Mouse (Mus musculus) erythroblast, embryonic 14.5 days (primary cell): Measurements from ENCODE around the gene B2m. TPM values are rescaled to one million over a fixed set of nuclear protein-coding genes. Genes with fewer than 3 reads are reported as not detected.

ENCODE experiments used
- H3K27me3 ChIP-seq: 2 replicates; pipeline ENCODE4 v1.6.1; 2012; ENCODE audit warnings: inconsistent platforms; ENCODE audit not compliant: control insufficient read depth
- H3K36me3 ChIP-seq: 2 replicates; pipeline ENCODE4 v1.6.1; 2012; ENCODE audit warnings: mild to moderate bottlenecking, inconsistent platforms; ENCODE audit not compliant: control insufficient read depth
- H3K4me1 ChIP-seq: 2 replicates; pipeline ENCODE4 v1.6.1; 2012; ENCODE audit warnings: inconsistent platforms; ENCODE audit not compliant: control insufficient read depth
- H3K4me3 ChIP-seq: replicated peaks from 2 replicates; pipeline ENCODE3; 2012; ENCODE audit warnings: moderate library complexity, mild to moderate bottlenecking, inconsistent platforms
- H3K9me3 ChIP-seq: 2 replicates; pipeline ENCODE4 v1.6.1; 2012; ENCODE audit warnings: low read length, inconsistent platforms, mixed read lengths; ENCODE audit not compliant: control insufficient read depth
- GATA1 ChIP-seq: IDR thresholded peaks from 2 replicates; pipeline ENCODE4 v1.6.1; 2012; ENCODE audit warnings: low read length, inconsistent platforms, mixed read lengths
- TAL1 ChIP-seq: IDR thresholded peaks from 3 replicates; pipeline ENCODE4 v1.6.1; 2012; ENCODE audit warnings: low read length, inconsistent platforms, mixed read lengths
- polyA plus RNA-seq: library from polyadenylated mRNA; stranded (reverse); fragments of >175 nt; gene quantifications from 2 replicates; pipeline ENCODE4 v1.2.3, GENCODE M21; 2012

B2m gene
- polyA plus RNA-seq, 1 experiment: 1.6 TPM

GRCm38 (mm10) chr2:122148242-122148917 is 894 bp downstream of the B2m start:
- TF ChIP-seq GATA1 (no peak), TAL1 (no peak)
- H3K4me1 ChIP-seq: peaks cover 40% of the 10 kb centered on the region
- peak overlapping the region; percentile 78 for H3K4me3 ChIP-seq

GRCm38 (mm10) chr2:122149316-122149715 is 1.8 kb downstream of the B2m start:
- no peak for TF ChIP-seq TAL1
- TF ChIP-seq GATA1: no peak

More at GRCm38 (mm10) chr2:122148242-122148917, 894 bp downstream of the B2m start:
- no peaks in the 10 kb centered on the region for H3K27me3 ChIP-seq
- peaks cover 29% of the 10 kb centered on the region for H3K36me3 ChIP-seq
- no peaks in the 10 kb centered on the region for H3K9me3 ChIP-seq

GRCm38 (mm10) chr2:122149716-122150115 is 2.2 kb downstream of the B2m start:
- Histone ChIP-seq H3K9me3 (no peaks in the 10 kb centered on the region), H3K4me1 (peaks cover 38% of the 10 kb centered on the region), H3K27me3 (no peaks in the 10 kb centered on the region), H3K4me3 (no peak overlapping the region), H3K36me3 (peaks cover 39% of the 10 kb centered on the region)
- no peak for TF ChIP-seq GATA1

More at GRCm38 (mm10) chr2:122149316-122149715, 1.8 kb downstream of the B2m start:
- H3K27me3 ChIP-seq: no peaks in the 10 kb centered on the region
- H3K36me3 ChIP-seq: peaks cover 35% of the 10 kb centered on the region
- H3K4me1 ChIP-seq: peaks cover 38% of the 10 kb centered on the region
- no peaks in the 10 kb centered on the region for H3K9me3 ChIP-seq
- peak overlapping the region; percentile 78 for H3K4me3 ChIP-seq

GRCm38 (mm10) chr2:122151221-122151620 is 3.7 kb downstream of the B2m start:
- Histone ChIP-seq H3K36me3 (peaks cover 48% of the 10 kb centered on the region), H3K4me1 (peaks cover 34% of the 10 kb centered on the region), H3K9me3 (no peaks in the 10 kb centered on the region), H3K27me3 (no peaks in the 10 kb centered on the region), H3K4me3 (no peak overlapping the region)
- TF ChIP-seq GATA1 (no peak), TAL1 (no peak)

GRCm38 (mm10) chr2:122152850-122153249 is 5.4 kb downstream of the B2m start:
- H3K36me3 ChIP-seq: peaks cover 48% of the 10 kb centered on the region
- no peaks in the 10 kb centered on the region for H3K27me3 ChIP-seq
- H3K9me3 ChIP-seq: no peaks in the 10 kb centered on the region
- H3K4me1 ChIP-seq: peaks cover 21% of the 10 kb centered on the region
- TF ChIP-seq TAL1 (no peak), GATA1 (no peak)
- H3K4me3 ChIP-seq: no peak overlapping the region

GRCm38 (mm10) chr2:122153681-122154365 is 6.3 kb downstream of the B2m start:
- Histone ChIP-seq H3K27me3 (no peaks in the 10 kb centered on the region), H3K4me1 (peaks cover 12% of the 10 kb centered on the region), H3K4me3 (no peak overlapping the region), H3K9me3 (no peaks in the 10 kb centered on the region), H3K36me3 (peaks cover 48% of the 10 kb centered on the region)
- TF ChIP-seq TAL1: no peak
- no peak for TF ChIP-seq GATA1

- peaks cover 8% of the 10 kb centered on the region for H3K4me1 ChIP-seq
Measured at GRCm38 (mm10) chr2:122154479-122154878, 7.0 kb downstream of the B2m start.

GRCm38 (mm10) chr2:122155292-122155691 is 7.8 kb downstream of the B2m start:
- TF ChIP-seq TAL1 (no peak), GATA1 (no peak)
- H3K27me3 ChIP-seq: no peaks in the 10 kb centered on the region
- H3K4me1 ChIP-seq: peaks cover 3% of the 10 kb centered on the region
- peaks cover 44% of the 10 kb centered on the region for H3K36me3 ChIP-seq
- H3K9me3 ChIP-seq: no peaks in the 10 kb centered on the region
- no peak overlapping the region for H3K4me3 ChIP-seq

More at GRCm38 (mm10) chr2:122154479-122154878, 7.0 kb downstream of the B2m start:
- no peak overlapping the region for H3K4me3 ChIP-seq
- H3K27me3 ChIP-seq: no peaks in the 10 kb centered on the region
- peaks cover 48% of the 10 kb centered on the region for H3K36me3 ChIP-seq
- TF ChIP-seq TAL1 (no peak), GATA1 (no peak)
- H3K9me3 ChIP-seq: no peaks in the 10 kb centered on the region

- peaks cover 2% of the 10 kb centered on the region for H3K4me1 ChIP-seq
Measured at GRCm38 (mm10) chr2:122156051-122156700, 8.7 kb downstream of the B2m start.

More at GRCm38 (mm10) chr2:122156051-122156700, 8.7 kb downstream of the B2m start:
- TF ChIP-seq TAL1 (no peak), GATA1 (no peak)
- H3K36me3 ChIP-seq: peaks cover 37% of the 10 kb centered on the region
- H3K9me3 ChIP-seq: no peaks in the 10 kb centered on the region
- no peak overlapping the region for H3K4me3 ChIP-seq
- H3K27me3 ChIP-seq: no peaks in the 10 kb centered on the region
